Mouse (Mus musculus) limb, embryonic 13.5 days (tissue): Measurements from ENCODE around the gene Cblb. TPM values are rescaled to one million over a fixed set of nuclear protein-coding genes. Genes with fewer than 3 reads are reported as not detected.
A peak's percentile ranks its signal among the peaks of the same experiment; 100 is the strongest.

Source experiments
- ATAC-seq: fragments of 200-750 bp; cut with Nextera tagmentation; 2 replicates; pipeline ENCODE4 v1.8.0; 2017; ENCODE audit warnings: low read depth, moderate number of reproducible peaks, moderate TSS enrichment; ENCODE audit not compliant: low FRiP score
- H3K27ac ChIP-seq: fragments of 300-500 bp; sonication (generic); 2 replicates; pipeline ENCODE4 v1.5.1; 2015; ENCODE audit warnings: inconsistent platforms, mild to moderate bottlenecking, moderate library complexity
- H3K27me3 ChIP-seq: fragments of 300-500 bp; sonication (generic); 2 replicates; pipeline ENCODE4 v1.6.1; 2015; ENCODE audit warnings: mild to moderate bottlenecking, inconsistent platforms
- H3K36me3 ChIP-seq: fragments of 300-500 bp; sonication (generic); 2 replicates; pipeline ENCODE4 v1.6.1; 2015; ENCODE audit warnings: inconsistent platforms, mild to moderate bottlenecking, moderate library complexity
- H3K4me1 ChIP-seq: fragments of 300-500 bp; sonication (generic); 2 replicates; pipeline ENCODE4 v1.6.1; 2015; ENCODE audit warnings: inconsistent platforms
- H3K4me2 ChIP-seq: fragments of 300-500 bp; sonication (generic); replicated peaks from 2 replicates; pipeline ENCODE4 v1.6.1; 2015; ENCODE audit warnings: inconsistent platforms, mild to moderate bottlenecking, moderate library complexity
- H3K4me3 ChIP-seq: fragments of 300-500 bp; sonication (generic); 2 replicates; pipeline ENCODE4 v1.5.1; 2015; ENCODE audit warnings: moderate library complexity, mild to moderate bottlenecking, inconsistent platforms
- H3K9ac ChIP-seq: fragments of 300-500 bp; sonication (generic); 2 replicates; pipeline ENCODE4 v1.6.1; 2015; ENCODE audit warnings: mild to moderate bottlenecking, inconsistent platforms
- H3K9me3 ChIP-seq: fragments of 300-500 bp; sonication (generic); 2 replicates; pipeline ENCODE4 v1.6.1; 2016; ENCODE audit warnings: inconsistent platforms
- WGBS: fragments of 180-500 bp; shearing (Covaris S2); methylation state at CpG from one replicate; pipeline ENCODE4 v1.1.7; 2015; 5-methylcytosine and 5-hydroxymethylcytosine counted together
- polyA plus RNA-seq: library from polyadenylated mRNA; unstranded; fragments of >200 nt; fragmentation: Nextera tagmentation; extraction: Ambion mirVana; gene quantifications from 2 replicates; pipeline ENCODE4 v1.2.1, GENCODE M21; 2015

Cblb gene
- polyA plus RNA-seq, 1 experiment from 2014 or later: 15.5 TPM

DNA sequence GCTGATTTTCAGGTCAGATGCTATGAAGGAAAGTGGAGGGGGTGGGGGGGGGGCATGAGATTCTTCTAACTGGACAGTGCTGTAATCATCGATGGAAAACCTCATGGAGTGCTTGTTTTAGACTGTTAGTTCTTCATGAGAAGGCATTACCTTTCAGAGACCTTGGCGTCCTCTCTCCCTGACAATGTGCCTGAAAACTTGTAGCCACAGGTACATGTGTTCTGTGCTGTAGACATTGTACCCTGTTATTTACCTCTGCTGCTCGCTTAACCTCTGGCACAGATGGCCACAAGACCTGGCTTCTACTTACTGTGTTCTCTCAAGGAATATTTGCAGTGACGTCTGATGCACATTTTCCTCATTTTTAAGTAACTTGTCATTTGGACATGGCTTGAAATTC, 114.5 kb downstream of the Cblb start:
- ATAC-seq: no peak

GRCm38 (mm10) chr16:52146976-52147696, 116.1 kb downstream of the Cblb start:
- no peak overlapping the region for H3K4me2 ChIP-seq
- H3K9me3 ChIP-seq: no peaks in the 10 kb centered on the region
- H3K27me3 ChIP-seq: no peaks in the 10 kb centered on the region
- no peak overlapping the region; the same call in 1 of the 2 replicates for H3K27ac ChIP-seq
- no peak overlapping the region for H3K9ac ChIP-seq
- WGBS: 55% methylated on average over 11 of the region's 11 CpGs
- no peak for ATAC-seq
- no peak overlapping the region for H3K4me3 ChIP-seq
- peaks cover 19% of the 10 kb centered on the region for H3K4me1 ChIP-seq
- peaks cover 29% of the 10 kb centered on the region for H3K36me3 ChIP-seq

More for the DNA sequence above, 114.5 kb downstream of the Cblb start:
- H3K4me2 ChIP-seq: no peak overlapping the region
- H3K27ac ChIP-seq: no peak overlapping the region
- no peaks in the 10 kb centered on the region for H3K9me3 ChIP-seq
- no peak overlapping the region for H3K9ac ChIP-seq
- H3K4me1 ChIP-seq: peaks cover 19% of the 10 kb centered on the region
- H3K4me3 ChIP-seq: no peak overlapping the region
- H3K27me3 ChIP-seq: no peaks in the 10 kb centered on the region
- H3K36me3 ChIP-seq: peaks cover 31% of the 10 kb centered on the region
- 66% methylated on average over 4 of the region's 4 CpGs for WGBS

- no peak for ATAC-seq
- H3K4me1 ChIP-seq: peaks cover 19% of the 10 kb centered on the region
- no peak overlapping the region for H3K4me3 ChIP-seq
- H3K9me3 ChIP-seq: no peaks in the 10 kb centered on the region
- no peak overlapping the region for H3K9ac ChIP-seq
- H3K27ac ChIP-seq: no peak overlapping the region
- 59% methylated on average over 6 of the region's 6 CpGs for WGBS
- H3K4me2 ChIP-seq: no peak overlapping the region
- peaks cover 31% of the 10 kb centered on the region for H3K36me3 ChIP-seq
- no peaks in the 10 kb centered on the region for H3K27me3 ChIP-seq
Measured at GRCm38 (mm10) chr16:52148041-52148440, 117.0 kb downstream of the Cblb start.

- ATAC-seq: no peak
- no peak overlapping the region for H3K9ac ChIP-seq
- WGBS: 86% methylated on average over 6 of the region's 6 CpGs
Measured at GRCm38 (mm10) chr16:52149135-52149769, 118.2 kb downstream of the Cblb start.

DNA sequence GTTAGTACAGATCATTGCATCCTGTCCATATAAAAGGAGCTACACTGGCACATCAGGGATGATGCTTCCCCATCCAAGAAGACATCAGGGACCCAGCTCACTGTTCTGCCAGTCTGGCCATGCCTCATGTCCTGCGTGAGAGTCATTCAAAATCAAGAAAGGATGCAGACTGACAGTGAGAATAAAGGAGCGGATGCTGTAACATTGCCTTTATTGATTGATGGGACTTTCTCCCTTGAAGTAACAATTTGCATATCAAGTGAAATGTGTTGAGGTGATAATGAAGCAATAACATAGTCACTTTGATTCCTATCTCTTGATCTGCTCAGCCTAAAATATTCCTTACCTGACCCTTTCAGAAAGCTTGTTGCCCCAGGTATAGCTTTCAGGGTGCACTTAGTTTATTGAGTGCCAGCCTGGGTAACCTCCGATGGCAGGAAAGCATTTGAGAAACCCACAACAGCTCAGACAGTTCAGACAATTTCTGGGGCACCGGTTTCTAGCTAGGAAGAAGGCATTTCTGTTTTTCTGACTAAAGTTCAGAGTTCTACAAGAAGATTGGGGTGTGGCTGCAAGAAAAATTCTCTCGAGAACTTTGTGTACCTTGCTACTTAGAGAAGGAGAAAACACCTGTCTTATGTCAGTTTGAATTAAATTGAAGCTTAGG, 124.1 kb downstream of the Cblb start:
- H3K4me3 ChIP-seq: no peak overlapping the region
- H3K4me2 ChIP-seq: no peak overlapping the region
- 75% methylated on average over 5 of the region's 5 CpGs for WGBS
- H3K27ac ChIP-seq: no peak overlapping the region
- no peaks in the 10 kb centered on the region for H3K9me3 ChIP-seq
- no peaks in the 10 kb centered on the region for H3K27me3 ChIP-seq
- H3K9ac ChIP-seq: no peak overlapping the region
- no peaks in the 10 kb centered on the region for H3K4me1 ChIP-seq
- ATAC-seq: no peak
- peaks cover 54% of the 10 kb centered on the region for H3K36me3 ChIP-seq

More at GRCm38 (mm10) chr16:52149135-52149769, 118.2 kb downstream of the Cblb start:
- Histone ChIP-seq H3K4me3 (no peak overlapping the region), H3K36me3 (peaks cover 28% of the 10 kb centered on the region), H3K9me3 (no peaks in the 10 kb centered on the region), H3K4me2 (no peak overlapping the region), H3K27me3 (no peaks in the 10 kb centered on the region), H3K27ac (no peak overlapping the region), H3K4me1 (peaks cover 19% of the 10 kb centered on the region)

DNA sequence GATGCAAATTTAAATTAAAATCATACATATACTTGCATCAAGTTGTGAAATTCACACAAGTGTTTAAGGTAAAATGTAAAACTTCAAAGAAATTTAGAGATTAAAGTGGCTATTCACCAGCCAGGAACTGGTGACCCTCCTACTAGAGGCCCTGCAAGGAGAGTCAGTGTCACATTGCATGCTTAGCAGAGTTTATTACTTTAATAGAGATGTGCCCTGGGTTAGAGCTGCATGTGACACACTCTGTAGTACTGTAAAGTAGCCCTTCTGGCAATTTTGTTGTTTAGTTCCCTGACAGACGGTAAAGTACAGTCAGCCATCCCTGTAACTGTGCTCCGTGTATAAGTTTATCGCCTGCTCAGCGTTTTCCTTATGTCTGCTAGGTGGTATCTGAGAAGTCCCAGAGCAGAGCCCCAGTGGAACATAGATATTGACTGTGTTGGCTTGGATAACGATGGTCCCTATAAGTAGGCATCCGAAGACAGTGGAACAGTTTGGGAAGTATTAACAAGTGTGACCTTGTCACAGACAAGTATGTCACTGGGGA, 129.0 kb downstream of the Cblb start:
- no peak overlapping the region for H3K4me2 ChIP-seq
- no peaks in the 10 kb centered on the region for H3K9me3 ChIP-seq
- no peaks in the 10 kb centered on the region for H3K4me1 ChIP-seq
- H3K9ac ChIP-seq: no peak overlapping the region
- 82% methylated on average over 6 of the region's 6 CpGs for WGBS
- H3K27me3 ChIP-seq: no peaks in the 10 kb centered on the region
- peaks cover 42% of the 10 kb centered on the region for H3K36me3 ChIP-seq
- H3K4me3 ChIP-seq: no peak overlapping the region
- no peak for ATAC-seq
- H3K27ac ChIP-seq: no peak overlapping the region

GRCm38 (mm10) chr16:52164246-52164645, 133.2 kb downstream of the Cblb start:
- Histone ChIP-seq H3K27me3 (no peaks in the 10 kb centered on the region), H3K4me1 (no peaks in the 10 kb centered on the region), H3K4me2 (no peak overlapping the region), H3K9ac (no peak overlapping the region), H3K36me3 (peaks cover 40% of the 10 kb centered on the region), H3K4me3 (no peak overlapping the region), H3K9me3 (no peaks in the 10 kb centered on the region), H3K27ac (no peak overlapping the region)
- WGBS: 90% methylated on average over 9 of the region's 9 CpGs
- 0 out of 2 replicates have a peak, but pooled peaks have one; percentile 19 for ATAC-seq

DNA sequence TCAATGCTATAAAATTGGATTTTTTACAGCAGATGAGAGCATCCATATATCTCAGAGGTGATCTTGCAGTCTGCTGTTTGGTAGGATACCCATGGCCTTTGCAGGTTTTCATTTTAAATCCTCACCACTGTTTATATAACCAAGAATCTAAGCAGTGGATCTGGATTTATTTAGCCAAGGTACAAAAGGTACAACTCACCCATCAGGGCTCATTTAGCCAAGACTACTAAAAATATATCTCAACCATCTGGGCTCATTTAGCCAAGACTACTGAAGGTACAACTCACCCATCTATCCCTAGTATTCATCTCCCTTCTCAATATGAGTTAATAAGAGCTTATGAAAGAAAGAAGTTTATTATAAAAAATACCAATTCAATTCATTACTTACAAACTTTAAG, 142.2 kb downstream of the Cblb start:
- no peaks in the 10 kb centered on the region for H3K4me1 ChIP-seq
- no peak overlapping the region for H3K9ac ChIP-seq
- H3K4me2 ChIP-seq: no peak overlapping the region
- ATAC-seq: no peak
- H3K36me3 ChIP-seq: peaks cover 36% of the 10 kb centered on the region
- no peak overlapping the region for H3K27ac ChIP-seq
- H3K4me3 ChIP-seq: no peak overlapping the region
- H3K27me3 ChIP-seq: no peaks in the 10 kb centered on the region
- no peaks in the 10 kb centered on the region for H3K9me3 ChIP-seq

GRCm38 (mm10) chr16:52179839-52180238, 148.8 kb downstream of the Cblb start:
- H3K27ac ChIP-seq: no peak overlapping the region
- H3K4me3 ChIP-seq: no peak overlapping the region
- no peak overlapping the region for H3K4me2 ChIP-seq
- H3K36me3 ChIP-seq: peaks cover 26% of the 10 kb centered on the region
- H3K9ac ChIP-seq: no peak overlapping the region
- ATAC-seq: no peak
- no peaks in the 10 kb centered on the region for H3K4me1 ChIP-seq
- no peaks in the 10 kb centered on the region for H3K27me3 ChIP-seq
- WGBS: 93% methylated on average over 3 of the region's 3 CpGs
- H3K9me3 ChIP-seq: no peaks in the 10 kb centered on the region

DNA sequence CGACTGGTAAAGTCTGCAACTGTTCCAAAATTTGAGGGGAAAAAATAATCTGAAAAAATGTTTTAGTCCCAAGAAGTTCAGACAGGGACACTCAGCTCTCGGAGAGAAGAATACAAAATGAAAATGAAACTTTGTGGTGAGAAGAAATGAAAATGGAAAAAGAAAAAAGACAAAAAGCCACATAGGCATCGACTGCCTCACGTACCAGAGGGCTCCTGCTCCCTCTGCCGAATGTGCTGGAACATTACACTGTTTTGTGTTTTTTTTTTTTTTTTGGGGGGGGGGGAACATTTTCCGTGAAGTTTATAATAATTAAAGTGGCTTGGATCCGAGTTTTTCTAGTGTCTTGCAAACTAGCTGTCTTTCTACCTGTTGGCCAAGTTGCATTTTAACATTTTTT, 151.0 kb downstream of the Cblb start:
- WGBS: 79% methylated on average over 7 of the region's 7 CpGs
- no peak overlapping the region for H3K9ac ChIP-seq
- no peak for ATAC-seq
- H3K36me3 ChIP-seq: peaks cover 37% of the 10 kb centered on the region
- no peak overlapping the region for H3K4me3 ChIP-seq
- H3K4me1 ChIP-seq: no peaks in the 10 kb centered on the region
- no peak overlapping the region for H3K4me2 ChIP-seq
- H3K27ac ChIP-seq: no peak overlapping the region
- H3K27me3 ChIP-seq: no peaks in the 10 kb centered on the region
- no peaks in the 10 kb centered on the region for H3K9me3 ChIP-seq

- Histone ChIP-seq H3K27ac (no peak overlapping the region), H3K9ac (no peak overlapping the region), H3K4me1 (no peaks in the 10 kb centered on the region), H3K4me2 (no peak overlapping the region), H3K36me3 (peaks cover 49% of the 10 kb centered on the region), H3K27me3 (no peaks in the 10 kb centered on the region), H3K9me3 (no peaks in the 10 kb centered on the region), H3K4me3 (no peak overlapping the region)
- ATAC-seq: no peak
- WGBS: 86% methylated on average over 10 of the region's 10 CpGs
Measured at GRCm38 (mm10) chr16:52184350-52184749, 153.3 kb downstream of the Cblb start.

DNA sequence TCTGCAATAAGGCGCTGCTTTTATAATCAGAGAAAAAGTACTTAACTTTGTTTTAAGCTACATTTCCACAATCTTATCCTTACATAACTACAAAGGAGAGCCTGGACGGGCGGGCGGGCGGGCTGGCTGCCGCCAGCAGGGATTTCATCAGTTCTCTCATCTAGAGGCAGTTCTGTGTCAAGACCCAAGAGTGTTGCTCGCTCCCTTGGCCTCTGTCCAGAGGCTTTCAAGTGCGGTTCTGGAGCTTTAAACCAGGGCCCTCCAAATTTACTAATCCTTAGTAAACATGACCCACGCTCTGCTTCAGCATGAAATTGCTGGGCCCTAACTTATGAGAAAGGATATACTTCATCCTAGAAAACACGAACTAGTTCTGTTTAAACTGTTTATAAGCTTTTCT, 155.7 kb downstream of the Cblb start:
- no peaks in the 10 kb centered on the region for H3K27me3 ChIP-seq
- no peak for ATAC-seq
- no peak overlapping the region for H3K4me2 ChIP-seq
- peaks cover 61% of the 10 kb centered on the region for H3K36me3 ChIP-seq
- no peak overlapping the region for H3K4me3 ChIP-seq
- H3K9me3 ChIP-seq: no peaks in the 10 kb centered on the region
- H3K4me1 ChIP-seq: no peaks in the 10 kb centered on the region
- WGBS: 68% methylated on average over 10 of the region's 10 CpGs
- H3K27ac ChIP-seq: no peak overlapping the region
- H3K9ac ChIP-seq: no peak overlapping the region
